Mouse (Mus musculus) forebrain, embryonic 16.5 days (tissue): ENCODE data around the gene Ppp1r9a. TPM values are rescaled to one million over a fixed set of nuclear protein-coding genes. Genes with fewer than 3 reads are reported as not detected.
"Not testable (repeated sequence)": the region's sequence is repeated elsewhere in the genome, so short reads cannot be mapped to it uniquely, and the experiment has no call there.

Experiments used
- ATAC-seq: fragments of 200-750 bp; cut with Nextera tagmentation; 2 replicates; pipeline ENCODE4 v1.8.0; 2017; ENCODE audit warnings: mild to moderate bottlenecking, moderate library complexity
- H3K27ac ChIP-seq: fragments of 300-500 bp; sonication (generic); 2 replicates; pipeline ENCODE4 v1.5.1; 2014; ENCODE audit warnings: low read length, control low read depth
- H3K27me3 ChIP-seq: fragments of 300-500 bp; sonication (generic); replicated peaks from 2 replicates; pipeline ENCODE4 v1.6.1; 2014; ENCODE audit warnings: low read length; ENCODE audit not compliant: control insufficient read depth, insufficient read depth
- H3K36me3 ChIP-seq: fragments of 300-500 bp; sonication (generic); 2 replicates; pipeline ENCODE4 v1.6.1; 2014; ENCODE audit not compliant: control insufficient read depth, insufficient read depth
- H3K4me1 ChIP-seq: fragments of 300-500 bp; sonication (generic); replicated peaks from 2 replicates; pipeline ENCODE4 v1.6.1; 2014; ENCODE audit warnings: low read length; ENCODE audit not compliant: control insufficient read depth, insufficient read depth
- H3K4me2 ChIP-seq: fragments of 300-500 bp; sonication (generic); 2 replicates; pipeline ENCODE4 v1.6.1; 2014; ENCODE audit warnings: mild to moderate bottlenecking, low read length, control low read depth
- H3K4me3 ChIP-seq: fragments of 300-500 bp; sonication (generic); replicated peaks from 2 replicates; pipeline ENCODE4 v1.5.1; 2014; ENCODE audit warnings: mild to moderate bottlenecking, low read length, control low read depth
- H3K9ac ChIP-seq: fragments of 300-500 bp; sonication (generic); replicated peaks from 2 replicates; pipeline ENCODE4 v1.6.1; 2014; ENCODE audit warnings: low read depth, low read length, control low read depth
- H3K9me3 ChIP-seq: fragments of 300-500 bp; sonication (generic); 2 replicates; pipeline ENCODE4 v1.6.1; 2016; ENCODE audit warnings: low read length; ENCODE audit not compliant: control insufficient read depth
- WGBS: fragments of 180-500 bp; shearing (Covaris S2); extraction: QIAGEN DNeasy Blood & Tissue Kit; methylation state at CpG from one replicate; pipeline ENCODE4 v1.1.7; 2014; 5-methylcytosine and 5-hydroxymethylcytosine counted together
- polyA plus RNA-seq: library from polyadenylated mRNA; unstranded; fragments of >200 nt; fragmentation: Nextera tagmentation; extraction: Ambion mirVana; gene quantifications from 2 replicates; pipeline ENCODE4 v1.2.1, GENCODE M21; 2015

Ppp1r9a gene
- 33.2 and 41.7 TPM in 2 replicates for polyA plus RNA-seq

DNA sequence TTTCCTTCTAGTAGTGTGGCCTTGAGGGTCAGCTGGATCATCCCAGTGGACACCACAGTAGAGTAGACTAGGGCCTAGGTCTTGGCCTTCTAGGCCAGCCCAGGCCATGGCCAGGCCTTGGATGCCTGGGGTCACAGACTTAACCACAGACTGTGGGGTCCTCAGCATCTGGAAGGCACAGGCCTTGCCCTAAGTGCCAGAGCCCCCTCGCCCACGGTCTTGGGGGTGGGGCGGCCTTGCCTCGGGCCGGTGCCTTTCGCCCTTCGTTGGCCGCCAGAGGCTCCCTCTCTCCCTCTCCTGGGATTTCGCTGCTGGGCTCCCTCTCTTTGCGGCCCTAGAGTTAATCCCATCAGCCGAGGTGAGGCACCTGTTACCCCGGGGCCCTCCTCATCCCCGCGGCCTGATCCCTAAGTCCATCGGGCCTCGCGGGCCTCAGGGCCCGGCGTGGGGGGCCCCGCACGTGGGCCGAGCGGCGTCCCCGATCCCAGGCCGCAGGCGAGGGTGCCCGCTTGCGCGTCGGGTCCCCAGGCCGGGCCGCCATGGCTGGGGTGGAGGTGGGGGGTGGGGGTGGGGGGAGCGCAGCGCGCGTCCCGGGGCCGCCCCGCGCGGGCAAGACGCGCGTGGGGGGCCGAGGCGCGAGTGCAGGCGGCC lies at the start of gene Ppp1r9a:
TSS of gene Ppp1r9a (plus strand) at position 244 of the 651 bp plus-strand sequence.
- Histone ChIP-seq H3K4me3 (peak within 1 kb of the TSS; percentile 70), H3K9ac (peak within 1 kb of the TSS; percentile 83), H3K4me1 (peaks cover 23% of the 10 kb centered on the region), H3K4me2 (peak within 1 kb of the TSS; percentile 80), H3K9me3 (no peaks in the 10 kb centered on the region), H3K27ac (peak within 1 kb of the TSS; percentile 89), H3K27me3 (no peaks in the 10 kb centered on the region), H3K36me3 (0 out of 2 replicates have a peak, but pooled peaks cover 2% of the 10 kb centered on the region)
- peak; percentile 68 for ATAC-seq
- 1% methylated on average over 32 of the region's 49 CpGs for WGBS

DNA sequence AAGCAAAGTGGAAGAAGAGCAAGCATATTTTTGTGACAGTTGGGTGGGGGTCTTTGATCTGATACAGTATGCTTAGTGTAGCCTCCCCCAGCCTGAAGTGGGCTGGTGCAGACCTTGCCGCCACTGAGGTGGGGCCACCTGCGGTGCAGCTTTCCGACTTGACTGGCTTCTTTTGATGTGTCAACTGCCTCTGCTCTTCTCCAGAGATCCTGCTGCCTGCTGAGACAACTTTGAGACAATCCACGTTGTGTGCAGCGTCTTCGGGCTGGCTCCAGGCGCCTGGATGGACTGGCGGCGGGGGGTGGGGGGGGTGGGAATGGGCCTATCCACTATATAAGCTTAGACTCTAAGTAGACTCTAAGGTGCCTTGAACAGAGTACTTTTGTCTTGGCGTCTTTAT lies 47.5 kb upstream of the Ppp1r9a start:
- no peak for ATAC-seq
- Histone ChIP-seq H3K9ac (no peak overlapping the region), H3K4me3 (no peak overlapping the region), H3K9me3 (no peaks in the 10 kb centered on the region), H3K4me2 (no peak overlapping the region), H3K27ac (no peak overlapping the region), H3K27me3 (no peaks in the 10 kb centered on the region), H3K36me3 (no peaks in the 10 kb centered on the region), H3K4me1 (no peaks in the 10 kb centered on the region)
- 74% methylated on average over 10 of the region's 10 CpGs for WGBS

DNA sequence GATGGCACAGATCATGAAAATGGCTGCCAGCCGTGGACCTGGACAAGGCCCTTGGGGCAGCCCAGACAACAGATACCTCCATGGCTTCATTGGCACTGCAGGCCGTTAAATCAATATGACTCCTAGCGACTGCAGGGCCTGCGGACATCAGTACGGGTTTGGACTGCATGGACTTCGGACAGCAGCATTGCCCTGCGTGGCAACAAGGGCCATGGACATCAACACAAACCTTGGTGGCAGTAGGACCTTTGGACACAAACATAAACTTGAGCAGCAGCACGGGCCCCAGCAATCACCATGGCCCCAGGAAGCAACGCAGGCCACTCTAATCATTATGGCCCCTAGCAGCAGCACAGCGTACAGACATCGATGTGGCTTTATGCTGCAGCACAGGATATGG lies 45.8 kb upstream of the Ppp1r9a start:
- no peaks in the 10 kb centered on the region for H3K27me3 ChIP-seq
- H3K9ac ChIP-seq, result no peak overlapping the region
- H3K4me2 ChIP-seq, result no peak overlapping the region
- no peaks in the 10 kb centered on the region for H3K4me1 ChIP-seq
- WGBS, result 96% methylated on average over 11 of the region's 11 CpGs
- no peak for ATAC-seq
- H3K36me3 ChIP-seq, result no peaks in the 10 kb centered on the region
- H3K4me3 ChIP-seq, result no peak overlapping the region
- no peak overlapping the region for H3K27ac ChIP-seq
- H3K9me3 ChIP-seq, result no peaks in the 10 kb centered on the region

DNA sequence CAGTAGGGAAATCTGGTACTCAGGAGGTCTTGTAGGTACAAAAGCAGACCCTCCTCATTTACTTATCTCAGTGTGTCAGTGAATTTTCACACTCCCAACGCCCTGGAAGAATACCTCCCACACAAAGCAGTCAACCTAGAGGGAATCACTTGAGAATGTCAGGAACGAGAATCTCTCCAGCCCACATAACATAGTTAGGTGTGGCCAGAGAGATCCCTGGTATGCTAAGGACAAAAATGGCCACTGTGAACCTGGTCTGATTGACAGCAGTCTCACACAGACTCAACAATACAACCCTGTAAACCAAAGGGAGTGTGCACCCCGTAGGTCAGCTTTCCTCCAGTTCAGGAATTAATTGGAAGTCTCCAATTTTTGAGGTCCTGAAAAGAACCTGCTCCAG lies 18.4 kb upstream of the Ppp1r9a start:
- Histone ChIP-seq H3K36me3 (no peaks in the 10 kb centered on the region), H3K9me3 (no peaks in the 10 kb centered on the region), H3K9ac (no peak overlapping the region), H3K27me3 (no peaks in the 10 kb centered on the region), H3K4me1 (no peaks in the 10 kb centered on the region), H3K4me2 (no peak overlapping the region), H3K27ac (no peak overlapping the region), H3K4me3 (no peak overlapping the region)
- 54% methylated on average over 3 of the region's 3 CpGs for WGBS
- ATAC-seq, result no peak

DNA sequence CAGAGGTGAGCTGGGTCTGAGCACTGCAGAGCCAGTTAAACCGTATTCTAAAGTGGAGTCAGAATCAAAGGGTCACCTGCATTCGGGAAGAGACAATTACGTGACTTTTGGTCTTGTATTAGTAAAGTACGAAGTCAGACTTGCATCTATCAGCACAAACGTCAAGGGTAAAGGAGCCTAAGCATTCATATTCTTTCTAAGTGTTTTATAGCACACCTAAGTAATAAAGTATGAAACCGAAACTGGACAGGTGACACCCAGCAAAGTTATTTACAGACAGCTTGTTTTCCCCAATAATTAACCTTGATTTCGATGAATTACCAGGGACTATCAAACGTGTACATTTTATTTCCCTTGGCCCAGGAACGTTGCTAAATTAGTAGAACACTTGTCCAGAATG lies 13.2 kb upstream of the Ppp1r9a start:
- no peak overlapping the region for H3K4me3 ChIP-seq
- WGBS, result 86% methylated on average over 9 of the region's 9 CpGs
- no peak overlapping the region for H3K9ac ChIP-seq
- no peaks in the 10 kb centered on the region for H3K36me3 ChIP-seq
- no peak overlapping the region for H3K4me2 ChIP-seq
- no peaks in the 10 kb centered on the region for H3K27me3 ChIP-seq
- no peak for ATAC-seq
- no peaks in the 10 kb centered on the region for H3K9me3 ChIP-seq
- no peak overlapping the region for H3K27ac ChIP-seq
- H3K4me1 ChIP-seq, result no peaks in the 10 kb centered on the region

DNA sequence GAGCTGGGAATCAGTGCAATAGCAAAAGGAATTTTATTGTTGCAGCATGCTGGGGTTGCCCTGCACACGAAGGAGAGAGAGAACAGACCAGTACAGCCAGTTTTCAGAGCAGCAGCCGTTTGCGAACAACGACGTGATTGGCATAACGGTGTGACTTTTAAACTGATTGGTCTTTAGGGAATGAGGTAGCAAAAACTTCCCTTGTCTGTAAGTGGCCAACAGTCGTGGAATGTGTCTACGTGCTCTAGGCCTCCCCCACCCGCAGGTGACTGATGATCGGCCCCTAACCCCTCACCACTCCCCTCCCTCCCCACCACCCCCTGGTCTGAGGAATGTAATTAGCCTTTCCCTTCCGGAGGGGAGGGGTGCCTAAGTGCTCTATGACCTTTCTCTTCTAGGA lies 10.3 kb upstream of the Ppp1r9a start:
- H3K4me2 ChIP-seq, result no peak overlapping the region
- WGBS, result 57% methylated on average over 11 of the region's 11 CpGs
- H3K36me3 ChIP-seq, result no peaks in the 10 kb centered on the region
- no peaks in the 10 kb centered on the region for H3K9me3 ChIP-seq
- no peaks in the 10 kb centered on the region for H3K27me3 ChIP-seq
- H3K4me1 ChIP-seq, result no peaks in the 10 kb centered on the region
- no peak overlapping the region for H3K27ac ChIP-seq
- H3K9ac ChIP-seq, result no peak overlapping the region
- ATAC-seq, result no peak
- H3K4me3 ChIP-seq, result no peak overlapping the region

DNA sequence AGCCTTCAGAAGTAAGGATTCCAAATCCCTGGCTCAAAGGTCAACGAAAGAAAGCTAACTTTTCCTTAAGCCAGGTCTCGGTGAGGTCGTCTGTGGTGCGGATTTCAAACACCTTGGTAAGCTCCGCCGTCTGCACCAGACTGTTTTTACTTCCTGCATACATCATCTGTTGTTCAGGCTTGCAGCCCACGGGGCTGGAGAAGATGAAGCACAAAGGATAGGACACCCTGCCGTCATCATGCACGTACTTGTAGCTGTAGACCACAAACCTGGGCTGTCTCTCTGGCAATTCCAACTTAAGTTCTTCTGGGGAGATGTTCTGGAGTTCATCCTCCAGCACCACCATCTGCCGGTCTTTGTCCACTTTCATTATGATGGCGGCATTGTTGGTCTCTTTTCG lies 9.4 kb upstream of the Ppp1r9a start:
- not testable (repeated sequence) for H3K9me3 ChIP-seq, H3K27me3 ChIP-seq, ATAC-seq, H3K4me3 ChIP-seq, H3K36me3 ChIP-seq, H3K9ac ChIP-seq, H3K4me1 ChIP-seq, H3K4me2 ChIP-seq, H3K27ac ChIP-seq
- WGBS, result 78% methylated on average over 12 of the region's 12 CpGs

DNA sequence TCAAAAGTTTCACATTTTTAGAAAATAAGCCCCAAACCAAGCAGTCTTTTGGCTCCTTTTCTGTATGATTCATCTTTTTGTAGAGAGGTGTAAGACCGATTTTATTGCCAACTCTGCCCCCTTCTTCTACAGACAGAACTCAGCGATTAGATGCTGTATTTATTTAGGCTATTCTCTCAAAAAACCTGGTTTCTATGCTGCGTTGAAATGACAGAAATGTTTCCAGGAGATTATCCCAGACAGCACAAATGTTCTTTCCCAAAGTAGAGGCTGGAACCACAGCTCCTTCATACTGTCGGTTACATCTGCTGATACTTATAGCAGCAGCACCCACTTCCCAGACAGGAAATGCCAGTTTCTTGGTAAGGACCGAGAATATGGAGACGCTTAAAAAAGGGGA lies 2.8 kb upstream of the Ppp1r9a start:
- Histone ChIP-seq H3K9ac (no peak overlapping the region), H3K4me1 (peaks cover 9% of the 10 kb centered on the region), H3K4me2 (no peak overlapping the region), H3K9me3 (no peaks in the 10 kb centered on the region), H3K27ac (no peak overlapping the region), H3K4me3 (no peak overlapping the region), H3K36me3 (no peaks in the 10 kb centered on the region), H3K27me3 (no peaks in the 10 kb centered on the region)
- 93% methylated on average over 6 of the region's 6 CpGs for WGBS
- no peak for ATAC-seq

DNA sequence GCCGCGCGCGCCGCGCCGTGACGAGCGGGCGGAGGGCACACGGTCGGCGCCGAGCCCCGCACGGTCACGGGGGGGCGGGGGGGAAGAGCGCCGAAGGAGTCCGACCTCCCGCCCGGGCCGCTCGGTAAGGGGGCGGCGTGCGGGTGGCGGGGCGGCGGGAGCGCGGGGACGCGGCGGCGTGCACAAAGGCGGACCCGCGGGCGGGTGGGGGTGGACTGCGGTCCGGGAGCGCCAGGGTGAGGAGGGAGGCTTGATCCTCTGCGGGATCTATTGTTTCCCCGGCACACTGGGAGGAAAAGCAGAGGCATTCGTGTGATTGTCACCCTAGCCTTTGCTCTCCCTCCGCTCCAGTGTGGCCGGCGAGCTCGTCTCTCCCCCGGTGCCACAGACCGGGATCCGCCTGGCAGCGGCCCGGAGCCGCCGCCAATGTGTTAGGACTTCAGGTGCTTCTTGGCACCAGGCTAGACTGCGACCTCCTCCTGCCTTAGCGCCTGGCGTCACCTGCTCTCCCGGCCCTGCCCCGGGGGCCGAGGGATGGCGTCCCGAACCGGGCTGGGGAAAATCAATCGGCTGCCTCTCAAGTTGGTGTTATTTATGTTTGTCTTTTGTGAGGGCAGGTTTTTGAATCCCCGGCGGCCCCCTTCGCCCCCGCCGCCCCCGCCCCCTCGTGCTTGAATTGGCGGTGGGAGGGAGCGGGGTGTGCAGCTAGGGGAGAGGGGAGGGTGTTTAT lies 773 bp downstream of the Ppp1r9a start:
- Histone ChIP-seq H3K36me3 (0 out of 2 replicates have a peak, but pooled peaks cover 2% of the 10 kb centered on the region), H3K4me2 (peak overlapping the region; percentile 80), H3K4me3 (peak overlapping the region; percentile 70), H3K27ac (peak overlapping the region; percentile 89), H3K4me1 (peaks cover 28% of the 10 kb centered on the region), H3K9ac (peak overlapping the region; percentile 83), H3K9me3 (no peaks in the 10 kb centered on the region), H3K27me3 (no peaks in the 10 kb centered on the region)
- WGBS, result under 1% methylated on average over 49 of the region's 77 CpGs
- ATAC-seq, result peak; percentile 83
